Mouse (Mus musculus) lung, postnatal 0 days (tissue): ENCODE results near the gene Ifi35. TPM values are rescaled to one million over a fixed set of nuclear protein-coding genes. Genes with fewer than 3 reads are reported as not detected.
A peak's percentile ranks its signal among the peaks of the same experiment; 100 is the strongest.

Experiments
- ATAC-seq: fragments of 200-750 bp; cut with Nextera tagmentation; 2 replicates; pipeline ENCODE4 v1.8.0; 2017; ENCODE audit warnings: moderate library complexity
- DNase-seq: peaks from one replicate; pipeline ENCODE4 v3.0.0-alpha.2; 2016; ENCODE audit warnings: low spot score
- H3K27ac ChIP-seq: fragments of 300-500 bp; sonication (generic); 2 replicates; pipeline ENCODE4 v1.5.1; 2014; ENCODE audit warnings: antibody characterized with exemption, mild to moderate bottlenecking, low read length, mixed read lengths
- H3K27me3 ChIP-seq: fragments of 300-500 bp; sonication (generic); replicated peaks from 2 replicates; pipeline ENCODE4 v1.6.1; 2014; ENCODE audit warnings: low read length, mixed read lengths; ENCODE audit not compliant: insufficient read depth
- H3K36me3 ChIP-seq: fragments of 300-500 bp; sonication (generic); 2 replicates; pipeline ENCODE4 v1.6.1; 2014; ENCODE audit warnings: low read length, mixed read lengths; ENCODE audit not compliant: insufficient read depth
- H3K4me1 ChIP-seq: fragments of 300-500 bp; sonication (generic); 2 replicates; pipeline ENCODE4 v1.6.1; 2014; ENCODE audit warnings: antibody characterized with exemption, low read depth, low read length, mixed read lengths; ENCODE audit not compliant: insufficient read depth
- H3K4me2 ChIP-seq: fragments of 300-500 bp; sonication (generic); replicated peaks from 2 replicates; pipeline ENCODE4 v1.6.1; 2014; ENCODE audit warnings: low read depth, mild to moderate bottlenecking, low read length, moderate library complexity, mixed read lengths
- H3K4me3 ChIP-seq: fragments of 300-500 bp; sonication (generic); 2 replicates; pipeline ENCODE4 v1.5.1; 2014; ENCODE audit warnings: low read depth, low read length
- H3K9ac ChIP-seq: fragments of 300-500 bp; sonication (generic); replicated peaks from 2 replicates; pipeline ENCODE4 v1.6.1; 2014; ENCODE audit warnings: low read depth, mild to moderate bottlenecking
- H3K9me3 ChIP-seq: fragments of 300-500 bp; sonication (generic); 2 replicates; pipeline ENCODE4 v1.6.1; 2016; ENCODE audit warnings: low read length, mixed read lengths
- CTCF ChIP-seq: IDR thresholded peaks from 2 replicates; pipeline ENCODE4 v1.5.1; 2016; ENCODE audit warnings: antibody characterized with exemption, mild to moderate bottlenecking
- EP300 ChIP-seq: IDR thresholded peaks from 2 replicates; pipeline ENCODE4 v1.6.1; 2016; ENCODE audit warnings: antibody characterized with exemption, mild to moderate bottlenecking, control low read depth
- WGBS: fragments of 180-500 bp; shearing (Covaris S2); extraction: QIAGEN DNeasy Blood & Tissue Kit; methylation state at CpG from one replicate; pipeline ENCODE4 v1.1.7; 2014; 5-methylcytosine and 5-hydroxymethylcytosine counted together
- polyA plus RNA-seq: library from polyadenylated mRNA; unstranded; fragments of >200 nt; fragmentation: Nextera tagmentation; extraction: Ambion mirVana; gene quantifications from 2 replicates; pipeline ENCODE4 v1.2.1, GENCODE M21; 2015

Ifi35 gene
- polyA plus RNA-seq, 1 experiment from 2014 or later, result 50.6 TPM

- no peak overlapping the region for H3K27ac ChIP-seq
- TF ChIP-seq EP300 (no peak), CTCF (no peak)
- H3K4me2 ChIP-seq, result no peak overlapping the region
- 74% methylated on average over 5 of the region's 5 CpGs for WGBS
- ATAC-seq, result no peak
- H3K4me1 ChIP-seq, result peaks cover 10% of the 10 kb centered on the region
- no peak overlapping the region for H3K4me3 ChIP-seq
- no peaks in the 10 kb centered on the region for H3K36me3 ChIP-seq
- no peak for DNase-seq
- H3K9me3 ChIP-seq, result no peaks in the 10 kb centered on the region
- H3K27me3 ChIP-seq, result no peaks in the 10 kb centered on the region
- no peak overlapping the region for H3K9ac ChIP-seq
Measured at GRCm38 (mm10) chr11:101420148-101420547, 28.1 kb upstream of the Ifi35 start.

GRCm38 (mm10) chr11:101424105-101424851 lies 23.9 kb upstream of the Ifi35 start, which contains the start of gene Gm27029:
Gm27029 (minus strand) TSS chr11:101424796.
- ATAC-seq, result peak; percentile 65
- H3K9ac ChIP-seq, result peak within 1 kb of the TSS; percentile 58
- H3K4me2 ChIP-seq, result peak within 1 kb of the TSS; percentile 81
- no peaks in the 10 kb centered on the region for H3K27me3 ChIP-seq
- DNase-seq, result peak; percentile 87
- WGBS, result 2% methylated on average over 23 of the region's 23 CpGs
- no peaks in the 10 kb centered on the region for H3K36me3 ChIP-seq
- no peak for TF ChIP-seq EP300
- TF ChIP-seq CTCF, result no peak
- H3K4me3 ChIP-seq, result peak within 1 kb of the TSS; percentile 73
- peak within 1 kb of the TSS; percentile 87 for H3K27ac ChIP-seq
- H3K4me1 ChIP-seq, result peaks cover 13% of the 10 kb centered on the region
- H3K9me3 ChIP-seq, result no peaks in the 10 kb centered on the region

- Histone ChIP-seq H3K9ac (peak within 1 kb of the TSS; percentile 58), H3K9me3 (no peaks in the 10 kb centered on the region), H3K4me3 (peak within 1 kb of the TSS; percentile 73), H3K4me1 (peaks cover 13% of the 10 kb centered on the region), H3K36me3 (no peaks in the 10 kb centered on the region), H3K27ac (peak within 1 kb of the TSS; percentile 87), H3K27me3 (no peaks in the 10 kb centered on the region), H3K4me2 (peak within 1 kb of the TSS; percentile 81)
- peak; percentile 96 for ATAC-seq
- WGBS, result 2% methylated on average over 65 of the region's 81 CpGs
- TF ChIP-seq EP300 (no peak), CTCF (peak; percentile 60)
- peak; percentile 99 for DNase-seq
Measured at GRCm38 (mm10) chr11:101424925-101425813, 23.0 kb upstream of the Ifi35 start, which contains the start of the genes Rundc1 and Ptges3l. Rundc1 (plus strand) TSS chr11:101425085. Ptges3l (minus strand) TSS chr11:101425333.

- Histone ChIP-seq H3K4me1 (peaks cover 13% of the 10 kb centered on the region), H3K27ac (no peak overlapping the region), H3K9me3 (no peaks in the 10 kb centered on the region), H3K9ac (peak overlapping the region; percentile 58; the same call in 1 of the 2 replicates), H3K4me2 (peak overlapping the region; percentile 81), H3K36me3 (peaks cover under 1% of the 10 kb centered on the region; the same call in 1 of the 2 replicates), H3K27me3 (no peaks in the 10 kb centered on the region), H3K4me3 (peak overlapping the region; percentile 73; the same call in 1 of the 2 replicates)
- ATAC-seq (no peak), DNase-seq (no peak)
- TF ChIP-seq CTCF (no peak), EP300 (no peak)
- WGBS, result 39% methylated on average over 8 of the region's 8 CpGs
Measured at GRCm38 (mm10) chr11:101426165-101426564, 22.0 kb upstream of the Ifi35 start.

- 91% methylated on average over 9 of the region's 9 CpGs for WGBS
- TF ChIP-seq CTCF (no peak), EP300 (no peak)
- Histone ChIP-seq H3K27me3 (no peaks in the 10 kb centered on the region), H3K9ac (no peak overlapping the region), H3K4me1 (peaks cover under 1% of the 10 kb centered on the region), H3K4me3 (no peak overlapping the region), H3K4me2 (no peak overlapping the region), H3K9me3 (no peaks in the 10 kb centered on the region), H3K36me3 (peaks cover 23% of the 10 kb centered on the region), H3K27ac (no peak overlapping the region)
- no peak for ATAC-seq
- no peak for DNase-seq
Measured at GRCm38 (mm10) chr11:101431327-101431726, 16.9 kb upstream of the Ifi35 start.

- WGBS, result 89% methylated on average over 13 of the region's 13 CpGs
Measured at GRCm38 (mm10) chr11:101433396-101433795, 14.8 kb upstream of the Ifi35 start.

More at GRCm38 (mm10) chr11:101433396-101433795, 14.8 kb upstream of the Ifi35 start:
- Histone ChIP-seq H3K27ac (no peak overlapping the region), H3K36me3 (peaks cover 23% of the 10 kb centered on the region), H3K9ac (no peak overlapping the region), H3K9me3 (no peaks in the 10 kb centered on the region), H3K4me1 (no peaks in the 10 kb centered on the region), H3K27me3 (no peaks in the 10 kb centered on the region), H3K4me3 (no peak overlapping the region), H3K4me2 (no peak overlapping the region)
- no peak for DNase-seq
- no peak for ATAC-seq
- no peak for TF ChIP-seq CTCF
- no peak for TF ChIP-seq EP300
